Mouse (Mus musculus) heart, embryonic 14.5 days (tissue): ENCODE data around the gene Igfn1. TPM values are rescaled to one million over a fixed set of nuclear protein-coding genes. Genes with fewer than 3 reads are reported as not detected.

Experiments used
- ATAC-seq: fragments of 200-750 bp; cut with Nextera tagmentation; 2 replicates; pipeline ENCODE4 v1.8.0; 2017; ENCODE audit warnings: low read depth, moderate TSS enrichment; ENCODE audit not compliant: insufficient number of reproducible peaks, insufficient read depth, low FRiP score
- H3K27ac ChIP-seq, 2 experiments: fragments of 200-500 bp in 1 of 2; fragments of 300-500 bp in 1 of 2; sonication (generic) in 1 of 2; replicated peaks in 1 of 2; 2 replicates each; pipeline ENCODE4 v1.5.1; 2012 to 2014; ENCODE audit warnings: low read depth in 2 of 2, low read length in 2 of 2, control low read depth in 1 of 2, mild to moderate bottlenecking in 1 of 2, mixed read lengths in 1 of 2; ENCODE audit not compliant: control insufficient read depth in 1 of 2, insufficient read depth in 1 of 2
- H3K27me3 ChIP-seq: fragments of 300-500 bp; sonication (generic); 2 replicates; pipeline ENCODE4 v1.6.1; 2014; ENCODE audit warnings: mild to moderate bottlenecking, low read length, control low read depth; ENCODE audit not compliant: control insufficient read depth, insufficient read depth
- H3K36me3 ChIP-seq: fragments of 300-500 bp; sonication (generic); 2 replicates; pipeline ENCODE4 v1.6.1; 2014; ENCODE audit warnings: mild to moderate bottlenecking, control low read depth, low read length, mixed read lengths; ENCODE audit not compliant: control insufficient read depth, insufficient read depth
- H3K4me1 ChIP-seq, 2 experiments: fragments of 200-500 bp in 1 of 2; fragments of 300-500 bp in 1 of 2; sonication (generic) in 1 of 2; 2 replicates each; pipeline ENCODE4 v1.6.1; 2012 to 2014; ENCODE audit warnings: low read length in 2 of 2, control low read depth in 1 of 2, mixed read lengths in 1 of 2; ENCODE audit not compliant: control insufficient read depth in 2 of 2, insufficient read depth in 2 of 2
- H3K4me2 ChIP-seq: fragments of 300-500 bp; sonication (generic); 2 replicates; pipeline ENCODE4 v1.6.1; 2014; ENCODE audit warnings: mild to moderate bottlenecking, low read length
- H3K4me3 ChIP-seq, 2 experiments: fragments of 200-500 bp in 1 of 2; fragments of 300-500 bp in 1 of 2; sonication (generic) in 1 of 2; 2 replicates each; pipeline ENCODE4 v1.5.1; 2012 to 2014; ENCODE audit warnings: low read length in 2 of 2, mild to moderate bottlenecking in 2 of 2, control low read depth in 1 of 2, low read depth in 1 of 2, moderate library complexity in 1 of 2; ENCODE audit not compliant: control insufficient read depth in 1 of 2, insufficient read depth in 1 of 2
- H3K9ac ChIP-seq: fragments of 300-500 bp; sonication (generic); 2 replicates; pipeline ENCODE4 v1.6.1; 2014; ENCODE audit warnings: mild to moderate bottlenecking, low read length
- H3K9me3 ChIP-seq: fragments of 300-500 bp; sonication (generic); 2 replicates; pipeline ENCODE4 v1.6.1; 2016; ENCODE audit warnings: low read length, control low read depth; ENCODE audit not compliant: control insufficient read depth
- WGBS: fragments of 180-500 bp; shearing (Covaris S2); extraction: QIAGEN DNeasy Blood & Tissue Kit; methylation state at CpG from one replicate; pipeline ENCODE4 v1.1.7; 2014; 5-methylcytosine and 5-hydroxymethylcytosine counted together
- polyA plus RNA-seq: library from polyadenylated mRNA; unstranded; fragments of >200 nt; fragmentation: Nextera tagmentation; extraction: Ambion mirVana; gene quantifications from 2 replicates; pipeline ENCODE4 v1.2.1, GENCODE M21; 2014

The Igfn1 gene
- polyA plus RNA-seq, 1 experiment from 2014 or later: 0.08 TPM

DNA sequence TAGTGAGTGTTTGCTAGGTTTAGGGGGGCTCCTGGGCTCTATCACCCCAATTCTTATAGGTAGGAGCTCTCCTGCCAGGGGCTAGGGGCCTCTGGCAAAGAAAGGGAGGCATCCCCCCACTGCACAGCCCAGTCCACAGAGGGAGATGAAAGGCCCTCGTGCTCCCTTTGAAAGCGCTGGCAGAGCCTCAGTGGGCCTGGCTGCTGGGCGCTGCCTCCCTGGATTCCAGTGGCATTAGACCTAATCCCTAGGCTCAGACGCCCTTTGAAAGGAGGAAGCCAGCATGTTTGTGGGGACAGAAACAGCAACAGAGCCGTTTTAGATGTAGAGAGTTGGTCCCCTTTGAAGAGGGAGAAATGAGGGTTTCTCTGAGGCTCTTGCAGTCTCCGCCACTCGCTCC lies 24.1 kb upstream of the Igfn1 start:
- Histone ChIP-seq H3K27me3 (no peaks in the 10 kb centered on the region), H3K9ac (no peak overlapping the region), H3K4me3 (no peak overlapping the region), H3K4me2 (no peak overlapping the region), H3K36me3 (peaks cover 97% of the 10 kb centered on the region), H3K27ac (no peak overlapping the region), H3K4me1 (peaks cover 3 to 6% of the 10 kb centered on the region in 2 experiments; a peak in 2 of 4 replicates), H3K9me3 (no peaks in the 10 kb centered on the region)
- 55% methylated on average over 7 of the region's 7 CpGs for WGBS
- ATAC-seq: no peak

DNA sequence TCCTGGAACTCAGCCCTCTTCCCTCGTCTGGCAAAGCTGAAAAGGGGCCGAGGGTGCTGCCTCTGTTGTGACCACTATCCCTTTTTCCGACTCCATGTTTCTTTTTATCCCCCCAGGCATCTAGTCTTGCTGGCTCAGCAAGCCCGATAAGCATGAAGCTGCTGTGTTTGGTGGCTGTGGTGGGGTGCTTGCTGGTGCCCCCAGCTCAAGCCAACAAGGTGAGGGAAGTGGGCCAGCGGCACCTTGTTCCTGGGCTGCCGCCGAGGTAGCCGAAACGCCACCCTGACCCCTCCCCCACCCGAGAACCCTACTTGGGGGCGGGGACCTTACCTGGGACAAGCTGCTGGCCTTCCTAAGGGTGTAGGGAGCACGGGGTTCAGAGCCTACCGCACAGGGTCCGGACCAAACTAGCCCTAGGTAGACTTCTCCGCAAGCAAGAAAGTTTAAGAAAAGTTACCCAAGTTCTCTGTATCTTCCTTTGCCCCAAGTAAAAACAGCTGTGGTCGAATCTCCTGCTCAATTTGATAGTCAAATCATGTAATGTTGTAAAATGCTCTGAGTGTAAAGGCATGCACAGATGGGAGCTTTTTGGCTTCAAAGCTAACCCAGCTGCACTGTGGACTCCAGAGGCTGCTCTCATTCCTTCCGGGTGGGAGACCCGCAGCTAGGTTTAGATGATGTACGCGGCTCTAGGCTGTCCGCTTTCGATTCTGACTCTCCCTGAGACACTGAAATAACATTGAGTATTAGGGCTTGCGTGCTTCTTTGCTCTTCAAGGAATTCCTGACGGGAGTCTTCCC lies 12.4 kb upstream of the Igfn1 start:
- H3K9ac ChIP-seq: peak overlapping the region; percentile 89
- H3K4me1 ChIP-seq: peaks cover 2 to 16% of the 10 kb centered on the region in 2 experiments; a peak in 2 of 4 replicates
- H3K27me3 ChIP-seq: no peaks in the 10 kb centered on the region
- WGBS: 5% methylated on average over 24 of the region's 24 CpGs
- H3K27ac ChIP-seq: peak overlapping the region; percentile 43 to 69
- H3K36me3 ChIP-seq: peaks cover 37% of the 10 kb centered on the region
- 0 out of 2 replicates have a peak, but pooled peaks have one; percentile 24 for ATAC-seq
- H3K9me3 ChIP-seq: no peaks in the 10 kb centered on the region
- peak overlapping the region; percentile 85 to 94 for H3K4me3 ChIP-seq
- H3K4me2 ChIP-seq: peak overlapping the region; percentile 95

DNA sequence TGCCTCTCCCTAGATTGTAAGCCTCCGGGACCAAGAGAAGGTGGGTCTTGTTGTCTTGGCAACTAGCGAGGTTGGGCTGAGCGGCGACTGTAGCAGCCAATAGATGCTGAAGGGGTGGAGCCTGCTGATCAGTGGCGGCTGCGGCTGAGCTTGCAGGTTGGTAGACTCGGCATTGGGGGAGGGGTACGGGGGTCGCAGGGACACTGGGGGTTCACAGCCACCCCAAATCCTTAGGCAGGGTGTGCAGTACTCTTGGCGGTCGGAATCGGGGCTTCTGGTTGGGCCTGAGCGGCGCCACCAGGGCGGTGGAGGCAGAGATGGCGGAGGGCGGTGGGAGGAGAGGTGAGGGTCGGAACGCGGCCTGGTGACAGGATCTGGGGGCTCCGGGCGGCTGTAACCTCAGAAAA lies 11.8 kb upstream of the Igfn1 start:
- Histone ChIP-seq H3K4me3 (peak overlapping the region; percentile 85 to 94), H3K4me2 (peak overlapping the region; percentile 95), H3K27me3 (no peaks in the 10 kb centered on the region), H3K36me3 (peaks cover 30% of the 10 kb centered on the region), H3K4me1 (peaks cover 2 to 16% of the 10 kb centered on the region in 2 experiments; a peak in 2 of 4 replicates), H3K27ac (peak overlapping the region; percentile 43 to 69; a peak in 3 of 4 replicates), H3K9me3 (no peaks in the 10 kb centered on the region), H3K9ac (peak overlapping the region; percentile 89)
- 0% methylated on average over 22 of the region's 22 CpGs for WGBS
- peak; percentile 94 for ATAC-seq

DNA sequence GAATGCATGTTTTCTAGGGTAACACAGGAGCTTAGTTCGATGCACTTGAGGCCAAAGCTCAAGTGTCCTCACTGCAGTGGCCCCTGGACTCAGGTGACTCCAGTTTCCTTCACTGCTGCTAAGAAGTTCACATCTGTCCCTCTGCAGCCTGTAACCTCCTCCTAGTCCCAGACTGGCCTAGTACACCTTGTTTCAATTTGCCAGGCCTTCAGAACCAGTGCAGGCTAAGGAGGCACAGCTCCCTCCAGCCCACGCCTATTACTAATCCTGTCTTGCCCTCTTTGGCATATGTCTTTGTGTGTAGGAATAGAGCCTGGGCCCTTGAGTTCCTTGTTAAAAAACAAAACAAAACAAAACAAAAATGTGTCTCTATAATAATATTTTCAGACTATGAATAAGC lies 11.2 kb upstream of the Igfn1 start:
- Histone ChIP-seq H3K27ac (no peak overlapping the region), H3K4me2 (peak overlapping the region; percentile 95), H3K4me3 (peak overlapping the region in 1 of 2 experiments; percentile 85; a peak in 2 of 4 replicates), H3K4me1 (peaks cover 2 to 17% of the 10 kb centered on the region in 2 experiments; a peak in 2 of 4 replicates), H3K9me3 (no peaks in the 10 kb centered on the region), H3K36me3 (peaks cover 24% of the 10 kb centered on the region), H3K9ac (peak overlapping the region; percentile 89), H3K27me3 (no peaks in the 10 kb centered on the region)
- 81% methylated on average over 2 of the region's 2 CpGs for WGBS
- ATAC-seq: no peak; the same call in 1 of the 2 replicates

DNA sequence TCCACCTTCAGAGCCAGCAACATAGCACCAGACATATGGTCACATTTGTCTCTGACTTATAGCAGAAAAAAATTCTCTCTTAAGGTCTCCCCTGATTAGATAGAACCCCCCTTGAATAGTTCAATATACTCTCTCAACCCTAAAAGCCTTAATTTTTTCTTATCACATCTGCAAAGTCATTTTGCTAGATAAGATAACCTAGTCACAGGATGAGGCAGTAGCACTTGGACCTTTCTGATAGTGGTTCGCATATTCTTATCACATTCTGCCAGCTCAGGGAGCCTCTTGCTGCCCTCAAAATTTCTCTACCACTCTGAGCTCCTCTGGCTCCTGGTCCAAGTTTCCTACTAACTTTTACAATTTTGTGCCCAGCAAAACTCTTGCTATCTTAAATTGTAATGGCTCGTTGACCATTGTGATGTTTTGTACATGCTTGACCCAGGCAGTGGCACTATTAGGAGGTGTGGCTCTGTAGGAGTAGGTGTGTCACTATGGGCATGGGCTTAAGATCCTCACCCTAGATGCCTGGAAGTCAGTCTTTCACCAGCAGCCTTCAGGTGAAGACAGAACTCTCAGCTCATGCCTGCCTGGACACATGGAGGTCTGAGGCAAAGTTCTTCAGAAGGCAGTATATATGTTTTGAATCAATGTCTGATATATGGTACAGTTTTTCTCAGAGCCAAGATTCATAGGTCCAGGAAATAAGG lies 8.8 kb upstream of the Igfn1 start:
- ATAC-seq: no peak
- Histone ChIP-seq H3K36me3 (peaks cover 6% of the 10 kb centered on the region), H3K27me3 (no peaks in the 10 kb centered on the region), H3K27ac (no peak overlapping the region), H3K4me2 (no peak overlapping the region), H3K9me3 (no peaks in the 10 kb centered on the region), H3K4me3 (no peak overlapping the region), H3K4me1 (peaks cover 2 to 23% of the 10 kb centered on the region in 2 experiments; a peak in 3 of 4 replicates), H3K9ac (no peak overlapping the region)
- 33% methylated on average over 2 of the region's 2 CpGs for WGBS

DNA sequence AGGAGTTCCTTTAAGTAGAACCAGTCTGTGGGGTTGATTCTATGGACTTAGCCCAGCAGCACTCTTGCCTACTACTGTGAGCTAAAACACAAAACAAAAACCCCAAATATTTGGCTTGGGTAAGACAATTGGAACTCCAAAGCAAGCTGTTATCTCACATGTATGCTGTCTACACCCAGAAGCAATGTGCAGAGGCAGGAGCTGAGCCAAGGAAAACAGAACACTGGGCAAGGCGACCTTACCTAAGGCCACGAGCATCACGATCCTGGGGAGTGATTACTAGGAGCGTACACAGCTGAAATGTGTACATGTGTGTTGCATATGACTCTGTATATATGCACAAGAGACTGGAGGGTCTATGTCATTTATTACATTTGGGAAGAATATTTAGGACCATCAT lies 7.4 kb upstream of the Igfn1 start:
- Histone ChIP-seq H3K9me3 (no peaks in the 10 kb centered on the region), H3K9ac (no peak overlapping the region), H3K27ac (no peak overlapping the region), H3K27me3 (no peaks in the 10 kb centered on the region), H3K4me2 (no peak overlapping the region), H3K4me3 (no peak overlapping the region), H3K36me3 (no peaks in the 10 kb centered on the region), H3K4me1 (peaks cover 0 to 13% of the 10 kb centered on the region in 2 experiments; a peak in 3 of 4 replicates)
- ATAC-seq: no peak
- 48% methylated on average over 4 of the region's 4 CpGs for WGBS

DNA sequence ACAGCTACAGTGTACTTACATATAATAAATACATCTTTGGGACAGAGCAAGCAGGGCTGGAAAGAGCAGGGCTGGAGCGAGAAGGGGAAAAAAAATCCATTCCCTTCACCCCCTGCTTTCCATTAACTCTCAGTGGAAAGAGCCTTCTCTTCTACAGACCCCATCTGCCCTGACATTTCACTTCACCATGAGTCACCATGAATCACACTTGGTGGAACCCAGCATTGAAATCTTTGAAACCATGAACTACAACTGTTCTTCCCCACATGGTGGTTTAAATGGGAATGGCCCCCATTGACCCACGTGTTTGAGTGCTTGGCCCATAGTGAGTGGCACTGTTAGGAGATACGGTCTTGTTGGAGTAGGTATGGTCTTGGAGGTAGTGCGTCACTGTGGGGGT lies 4.1 kb upstream of the Igfn1 start:
- H3K4me1 ChIP-seq: peaks cover 5 to 12% of the 10 kb centered on the region in 2 experiments
- 83% methylated on average over 4 of the region's 4 CpGs for WGBS
- no peak for ATAC-seq
- no peaks in the 10 kb centered on the region for H3K9me3 ChIP-seq
- no peaks in the 10 kb centered on the region for H3K36me3 ChIP-seq
- H3K27ac ChIP-seq: no peak overlapping the region
- H3K9ac ChIP-seq: no peak overlapping the region
- no peak overlapping the region for H3K4me3 ChIP-seq
- no peaks in the 10 kb centered on the region for H3K27me3 ChIP-seq
- no peak overlapping the region for H3K4me2 ChIP-seq
